Mouse (Mus musculus) erythroblast, embryonic 14.5 days (primary cell): ENCODE measurements around the gene Tamm41. TPM values are rescaled to one million over a fixed set of nuclear protein-coding genes. Genes with fewer than 3 reads are reported as not detected.

Experiments
- H3K27me3 ChIP-seq: 2 replicates; pipeline ENCODE4 v1.6.1; 2012; ENCODE audit warnings: inconsistent platforms; ENCODE audit not compliant: control insufficient read depth
- H3K36me3 ChIP-seq: 2 replicates; pipeline ENCODE4 v1.6.1; 2012; ENCODE audit warnings: mild to moderate bottlenecking, inconsistent platforms; ENCODE audit not compliant: control insufficient read depth
- H3K4me1 ChIP-seq: 2 replicates; pipeline ENCODE4 v1.6.1; 2012; ENCODE audit warnings: inconsistent platforms; ENCODE audit not compliant: control insufficient read depth
- H3K4me3 ChIP-seq: replicated peaks from 2 replicates; pipeline ENCODE3; 2012; ENCODE audit warnings: moderate library complexity, mild to moderate bottlenecking, inconsistent platforms
- H3K9me3 ChIP-seq: 2 replicates; pipeline ENCODE4 v1.6.1; 2012; ENCODE audit warnings: low read length, inconsistent platforms, mixed read lengths; ENCODE audit not compliant: control insufficient read depth
- GATA1 ChIP-seq: IDR thresholded peaks from 2 replicates; pipeline ENCODE4 v1.6.1; 2012; ENCODE audit warnings: low read length, inconsistent platforms, mixed read lengths
- TAL1 ChIP-seq: IDR thresholded peaks from 3 replicates; pipeline ENCODE4 v1.6.1; 2012; ENCODE audit warnings: low read length, inconsistent platforms, mixed read lengths
- polyA plus RNA-seq: library from polyadenylated mRNA; stranded (reverse); fragments of >175 nt; gene quantifications from 2 replicates; pipeline ENCODE4 v1.2.3, GENCODE M21; 2012

Tamm41 gene
- polyA plus RNA-seq, 1 experiment = 1.4 TPM

GRCm38 (mm10) chr6:115030098-115030497 is 7.6 kb downstream of the Tamm41 start:
- Histone ChIP-seq H3K36me3 (peaks cover 79% of the 10 kb centered on the region), H3K4me1 (no peaks in the 10 kb centered on the region), H3K27me3 (no peaks in the 10 kb centered on the region), H3K4me3 (no peak overlapping the region), H3K9me3 (no peaks in the 10 kb centered on the region)
- no peak for TF ChIP-seq TAL1
- TF ChIP-seq GATA1 = no peak

GRCm38 (mm10) chr6:115029248-115029647 is 8.4 kb downstream of the Tamm41 start:
- no peaks in the 10 kb centered on the region for H3K4me1 ChIP-seq
- H3K36me3 ChIP-seq = peaks cover 81% of the 10 kb centered on the region
- H3K9me3 ChIP-seq = no peaks in the 10 kb centered on the region
- H3K4me3 ChIP-seq = no peak overlapping the region
- no peak for TF ChIP-seq GATA1
- no peak for TF ChIP-seq TAL1
- H3K27me3 ChIP-seq = no peaks in the 10 kb centered on the region

GRCm38 (mm10) chr6:115027485-115027992 is 10.1 kb downstream of the Tamm41 start:
- Histone ChIP-seq H3K27me3 (no peaks in the 10 kb centered on the region), H3K4me3 (no peak overlapping the region), H3K9me3 (no peaks in the 10 kb centered on the region), H3K4me1 (no peaks in the 10 kb centered on the region), H3K36me3 (peaks cover 77% of the 10 kb centered on the region)
- TF ChIP-seq TAL1 = no peak
- TF ChIP-seq GATA1 = no peak

DNA sequence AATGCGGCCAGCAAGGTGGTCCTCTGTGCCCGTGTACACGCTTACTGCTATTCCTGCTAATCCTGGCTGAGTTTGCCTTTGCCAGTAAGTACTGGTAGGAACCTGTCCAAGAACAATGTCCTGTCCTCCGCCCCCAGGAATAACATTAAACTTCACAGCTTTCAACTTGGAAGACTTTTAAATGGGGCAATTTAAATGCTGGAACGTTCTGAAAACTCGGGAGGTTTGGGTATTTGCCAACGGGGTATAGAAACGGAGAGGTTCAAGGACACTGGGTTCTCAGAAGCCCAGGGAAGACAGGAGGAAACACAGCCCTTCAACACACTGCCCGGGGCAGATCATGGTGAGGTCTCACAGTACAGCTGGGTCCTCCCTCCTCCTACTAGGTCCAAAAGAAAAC is 14.8 kb downstream of the Tamm41 start:
- no peaks in the 10 kb centered on the region for H3K27me3 ChIP-seq
- no peak overlapping the region for H3K4me3 ChIP-seq
- no peak for TF ChIP-seq GATA1
- no peak for TF ChIP-seq TAL1
- no peaks in the 10 kb centered on the region for H3K4me1 ChIP-seq
- no peaks in the 10 kb centered on the region for H3K9me3 ChIP-seq
- H3K36me3 ChIP-seq = peaks cover 75% of the 10 kb centered on the region

DNA sequence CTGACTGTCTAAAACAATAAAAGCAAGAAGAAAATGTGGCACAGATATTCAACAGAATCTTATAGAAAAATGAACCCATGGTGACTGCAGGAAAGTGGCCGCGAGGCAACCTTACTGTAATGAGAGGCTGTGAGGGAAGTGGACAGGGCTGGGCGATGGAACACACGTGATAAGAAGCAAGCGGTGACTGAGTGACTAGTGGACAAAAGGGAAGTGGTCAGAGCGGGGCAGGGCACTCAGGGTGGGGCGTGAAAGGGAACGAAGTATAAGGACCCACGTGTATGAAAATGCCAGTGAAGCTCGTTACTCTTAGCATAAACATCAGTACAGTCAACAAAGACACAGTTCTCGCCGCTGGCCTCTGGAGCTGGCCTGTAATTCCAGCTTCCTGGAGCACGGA is 22.2 kb downstream of the Tamm41 start:
- Histone ChIP-seq H3K9me3 (no peaks in the 10 kb centered on the region), H3K36me3 (peaks cover 60% of the 10 kb centered on the region), H3K4me1 (no peaks in the 10 kb centered on the region), H3K27me3 (no peaks in the 10 kb centered on the region), H3K4me3 (no peak overlapping the region)
- TF ChIP-seq GATA1 (no peak), TAL1 (no peak)

- Histone ChIP-seq H3K27me3 (no peaks in the 10 kb centered on the region), H3K36me3 (peaks cover 65% of the 10 kb centered on the region), H3K9me3 (no peaks in the 10 kb centered on the region), H3K4me1 (no peaks in the 10 kb centered on the region), H3K4me3 (no peak overlapping the region)
- no peak for TF ChIP-seq GATA1
- no peak for TF ChIP-seq TAL1
These were observed 24.1 kb downstream of the Tamm41 start for GRCm38 (mm10) chr6:115013574-115013973.

DNA sequence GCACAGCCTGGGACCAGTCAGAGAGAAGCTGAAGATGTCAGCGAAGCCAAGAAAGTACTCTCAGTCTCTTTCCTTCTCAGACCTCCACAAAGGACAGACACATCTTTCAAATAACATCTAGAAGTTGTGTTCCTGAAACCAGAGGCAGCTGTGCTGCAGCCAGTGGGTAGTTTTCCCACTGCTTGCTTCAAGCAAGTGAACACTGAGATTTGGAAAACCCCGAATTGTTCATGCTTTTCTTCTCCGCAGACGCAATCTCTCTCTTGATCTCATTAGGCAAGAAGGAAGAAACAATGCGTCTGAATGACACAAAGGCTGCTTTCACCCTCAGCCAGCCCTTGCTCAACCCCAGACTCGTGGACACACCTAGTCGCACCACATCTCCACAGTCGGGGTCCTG is 25.9 kb downstream of the Tamm41 start:
- Histone ChIP-seq H3K9me3 (no peaks in the 10 kb centered on the region), H3K4me3 (no peak overlapping the region), H3K4me1 (no peaks in the 10 kb centered on the region), H3K27me3 (no peaks in the 10 kb centered on the region), H3K36me3 (peaks cover 61% of the 10 kb centered on the region)
- no peak for TF ChIP-seq TAL1
- TF ChIP-seq GATA1 = no peak

GRCm38 (mm10) chr6:115010815-115011214 is 26.9 kb downstream of the Tamm41 start:
- no peaks in the 10 kb centered on the region for H3K27me3 ChIP-seq
- peaks cover 60% of the 10 kb centered on the region for H3K36me3 ChIP-seq
- no peaks in the 10 kb centered on the region for H3K9me3 ChIP-seq
- no peak overlapping the region for H3K4me3 ChIP-seq
- TF ChIP-seq TAL1 (no peak), GATA1 (no peak)
- H3K4me1 ChIP-seq = no peaks in the 10 kb centered on the region

DNA sequence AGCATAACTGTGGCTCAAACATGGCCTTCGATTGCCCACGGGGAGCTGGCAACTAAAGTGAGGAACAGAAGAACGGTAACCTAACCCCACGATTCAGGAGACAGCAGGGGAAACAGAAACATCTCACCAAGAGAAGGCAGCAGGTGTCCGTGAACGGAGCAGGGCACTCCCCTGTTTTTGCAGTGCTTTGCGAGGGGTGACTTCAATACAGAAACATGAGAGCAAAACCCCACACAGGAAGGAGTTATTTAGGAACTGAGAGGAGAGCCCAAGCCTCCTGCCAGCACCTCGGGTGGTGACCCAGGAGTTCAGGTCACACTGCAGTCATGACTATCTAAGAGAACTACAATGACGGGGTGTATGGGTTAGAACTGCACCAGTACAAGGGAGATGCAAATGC is 27.4 kb downstream of the Tamm41 start:
- TF ChIP-seq TAL1 (no peak), GATA1 (no peak)
- Histone ChIP-seq H3K4me3 (no peak overlapping the region), H3K4me1 (no peaks in the 10 kb centered on the region), H3K9me3 (no peaks in the 10 kb centered on the region), H3K36me3 (peaks cover 60% of the 10 kb centered on the region), H3K27me3 (no peaks in the 10 kb centered on the region)

DNA sequence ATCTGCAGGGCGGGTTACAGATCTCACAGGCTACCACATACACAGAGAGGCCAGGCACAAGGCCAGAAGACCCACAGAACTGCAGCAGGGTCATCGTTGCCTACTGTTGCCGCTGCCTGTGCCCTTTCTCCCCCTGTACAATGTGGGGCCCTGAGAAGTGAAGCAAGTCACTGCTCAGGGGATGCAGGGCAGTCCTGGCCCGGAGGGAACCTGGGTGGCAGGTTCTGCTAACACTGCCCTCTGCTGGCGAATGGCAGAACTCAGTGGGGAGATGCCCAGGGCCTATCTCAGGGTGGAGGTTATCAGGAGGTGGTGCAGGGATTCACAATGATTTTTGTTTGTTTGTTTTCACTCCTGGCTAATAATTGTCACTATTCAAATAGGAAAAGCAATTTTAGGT is 29.9 kb downstream of the Tamm41 start:
- H3K36me3 ChIP-seq = peaks cover 48% of the 10 kb centered on the region
- no peaks in the 10 kb centered on the region for H3K9me3 ChIP-seq
- no peak for TF ChIP-seq TAL1
- no peak for TF ChIP-seq GATA1
- H3K4me1 ChIP-seq = no peaks in the 10 kb centered on the region
- no peaks in the 10 kb centered on the region for H3K27me3 ChIP-seq
- H3K4me3 ChIP-seq = no peak overlapping the region
